Mouse (Mus musculus) thymus, postnatal 0 days (tissue): ENCODE results near the gene 0610009B22Rik. TPM values are rescaled to one million over a fixed set of nuclear protein-coding genes. Genes with fewer than 3 reads are reported as not detected.

Experiments used
- DNase-seq: peaks from one replicate; pipeline ENCODE4 v3.0.0-alpha.2; 2015; ENCODE audit warnings: low spot score
- polyA plus RNA-seq: library from polyadenylated mRNA; unstranded; fragments of >200 nt; fragmentation: Nextera tagmentation; extraction: Ambion mirVana; gene quantifications from 2 replicates; pipeline ENCODE4 v1.2.1, GENCODE M21; 2015

Gene 0610009B22Rik
- polyA plus RNA-seq, 1 experiment from 2014 or later = 77.3 TPM

DNA sequence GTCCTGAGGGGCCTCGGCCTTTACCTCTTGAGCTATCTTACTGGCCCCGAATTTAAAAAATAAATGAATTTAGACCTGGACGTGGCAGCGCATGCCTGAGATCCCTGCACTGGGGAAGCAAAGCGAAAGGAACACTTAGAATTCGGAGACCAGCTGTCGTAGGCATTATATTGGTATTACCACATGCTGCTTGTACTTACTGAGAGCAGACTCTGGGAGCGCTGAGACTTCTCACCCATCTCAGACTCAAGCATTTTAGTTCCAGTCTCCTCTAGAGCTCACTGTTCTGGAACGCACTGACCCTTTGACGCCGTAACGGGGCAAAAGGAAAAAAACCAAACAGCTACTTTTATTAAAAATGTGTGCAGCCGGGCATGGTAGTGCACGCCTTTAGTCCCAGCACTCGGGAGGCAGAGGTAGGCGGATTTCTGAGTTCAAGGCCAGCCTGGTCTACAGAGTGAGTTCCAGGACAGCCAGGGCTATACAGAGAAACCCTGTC is 26.8 kb downstream of the 0610009B22Rik start:
- DNase-seq = no peak

DNA sequence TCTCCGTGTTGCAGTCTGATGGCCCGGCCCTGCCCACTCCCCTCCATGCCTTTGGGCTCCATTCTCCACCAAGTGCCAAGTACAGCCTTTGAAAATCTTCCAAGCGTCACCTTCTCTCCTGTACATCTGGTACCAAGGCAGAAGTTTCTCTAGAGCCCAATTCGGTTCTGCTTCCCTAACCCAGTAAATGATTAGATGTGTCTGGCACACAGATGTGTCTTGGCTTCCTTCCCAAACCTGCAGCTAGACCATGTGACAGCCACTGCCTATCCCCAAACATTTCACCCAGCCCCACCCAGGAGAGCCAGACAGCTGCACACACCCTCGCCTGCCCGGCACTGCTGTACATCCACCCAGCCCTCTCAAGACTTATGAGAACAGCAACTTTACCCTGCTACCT is 30.0 kb downstream of the 0610009B22Rik start:
- peak; percentile 21 for DNase-seq

DNA sequence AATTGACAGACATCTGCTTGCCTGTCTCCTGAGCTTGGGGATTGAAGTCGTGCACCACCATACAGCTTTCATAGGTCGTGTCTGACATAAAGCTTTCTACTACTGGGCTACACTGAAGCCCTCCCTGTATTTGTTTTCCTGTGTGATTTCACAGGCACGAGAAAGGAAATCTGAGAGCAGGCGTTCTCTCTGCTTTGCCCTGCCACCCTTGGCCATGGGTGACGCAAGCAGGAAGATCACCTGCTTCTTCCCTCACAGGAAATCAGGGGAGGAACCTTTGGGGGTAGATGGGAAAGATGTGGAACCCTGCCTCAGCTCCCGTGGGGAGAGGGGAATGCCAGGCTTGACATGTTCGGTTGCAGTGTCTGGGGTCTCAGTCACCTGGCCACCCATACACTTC is 30.4 kb downstream of the 0610009B22Rik start:
- no peak for DNase-seq

DNA sequence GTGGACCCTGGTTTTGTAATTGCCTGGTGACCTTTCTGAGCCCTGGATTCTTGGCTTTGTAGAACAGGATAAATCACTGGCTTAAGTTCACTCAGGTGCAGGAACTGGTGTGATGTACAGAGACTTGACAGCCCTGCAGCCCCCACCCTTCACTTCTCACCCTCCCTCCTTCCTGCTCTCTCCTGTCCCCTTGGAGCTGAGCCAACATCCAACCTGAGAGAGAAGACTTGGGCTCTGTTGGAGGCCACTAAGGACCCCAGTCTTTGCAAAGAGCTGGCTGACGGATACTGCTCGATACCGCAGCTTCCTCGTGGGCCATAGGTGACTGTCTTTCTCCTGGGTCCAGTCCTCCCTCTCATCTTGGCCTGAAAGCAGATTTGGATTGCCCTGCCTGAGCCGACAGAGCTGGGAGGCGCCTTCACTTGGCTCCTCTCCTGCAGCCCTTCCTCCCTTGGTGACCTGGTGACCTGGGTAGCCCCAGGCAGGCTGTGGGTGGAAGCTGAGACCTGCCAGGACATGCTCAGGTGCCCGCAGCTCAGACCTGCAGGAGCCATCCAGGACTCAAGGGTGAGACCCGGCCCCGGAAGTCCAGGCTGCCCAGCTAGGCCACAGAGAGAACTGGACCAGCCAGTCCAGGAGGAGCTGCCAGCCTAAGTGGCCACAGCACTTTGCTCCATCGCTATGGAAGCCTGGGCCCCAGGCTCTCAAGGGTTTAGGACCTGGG is 31.7 kb downstream of the 0610009B22Rik start:
- DNase-seq = no peak

DNA sequence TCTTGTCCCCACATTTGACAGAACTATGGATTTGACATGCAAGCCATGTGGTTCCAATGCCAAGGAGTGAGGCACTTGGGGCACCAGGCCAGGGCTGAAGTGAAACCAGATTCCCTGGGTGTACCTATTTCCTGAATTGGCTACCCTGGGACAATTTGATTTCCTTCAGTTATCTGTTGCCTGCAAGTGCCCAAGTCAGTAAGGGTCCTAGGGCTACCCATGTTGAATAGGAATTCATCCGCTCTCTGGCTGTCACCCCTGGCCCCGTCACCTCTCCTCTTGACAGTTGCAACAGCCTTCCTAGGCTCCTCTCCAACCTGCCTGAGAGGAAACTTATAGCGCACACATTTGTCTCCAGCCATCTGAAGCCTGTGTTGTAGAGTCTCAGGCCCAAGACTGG is 33.8 kb downstream of the 0610009B22Rik start:
- DNase-seq = no peak

DNA sequence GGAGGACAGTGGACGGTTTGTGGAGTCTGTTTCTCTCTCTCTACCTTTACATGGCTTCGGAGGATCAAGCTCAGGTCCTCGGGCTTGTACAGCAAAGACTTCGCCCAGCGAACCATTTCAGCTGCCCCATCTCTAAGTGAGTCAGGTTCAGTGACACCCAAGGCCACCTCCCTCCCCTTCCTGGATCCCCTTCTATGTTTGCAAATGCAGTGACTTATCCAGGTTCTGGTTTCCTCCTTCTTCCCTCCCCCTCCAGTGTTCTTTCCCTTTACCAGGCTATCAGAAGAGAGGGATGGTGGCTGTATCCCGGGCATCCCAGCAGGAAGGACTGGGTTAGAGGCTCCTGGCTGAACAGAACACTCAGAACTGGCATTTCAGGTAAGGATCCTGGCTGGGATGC is 34.9 kb downstream of the 0610009B22Rik start:
- DNase-seq = no peak

DNA sequence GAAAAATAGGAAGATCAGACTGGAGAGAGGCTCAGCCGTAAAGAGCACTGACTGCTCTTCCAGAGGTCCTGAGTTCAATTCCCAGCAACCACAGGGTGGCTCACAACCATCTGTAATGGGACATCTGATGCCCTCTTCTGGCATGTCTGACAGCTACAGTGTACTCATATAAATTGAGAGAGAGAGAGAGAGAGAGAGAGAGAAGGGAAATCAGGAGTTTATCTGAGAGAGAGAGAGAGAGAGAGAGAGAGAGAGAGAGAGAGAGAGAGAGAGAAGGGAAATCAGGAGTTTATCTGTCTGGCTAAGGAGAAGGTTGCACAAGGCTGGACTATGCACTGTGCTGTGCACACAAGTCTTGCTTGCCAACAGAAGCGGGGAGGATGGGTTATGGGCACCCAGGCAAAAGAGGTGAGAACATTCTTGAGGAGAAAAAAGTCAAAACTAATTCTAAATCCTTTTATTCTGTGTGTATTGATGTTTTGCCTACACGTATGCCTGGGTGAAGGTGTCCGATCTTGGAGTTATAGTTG is 35.7 kb downstream of the 0610009B22Rik start:
- no peak for DNase-seq

DNA sequence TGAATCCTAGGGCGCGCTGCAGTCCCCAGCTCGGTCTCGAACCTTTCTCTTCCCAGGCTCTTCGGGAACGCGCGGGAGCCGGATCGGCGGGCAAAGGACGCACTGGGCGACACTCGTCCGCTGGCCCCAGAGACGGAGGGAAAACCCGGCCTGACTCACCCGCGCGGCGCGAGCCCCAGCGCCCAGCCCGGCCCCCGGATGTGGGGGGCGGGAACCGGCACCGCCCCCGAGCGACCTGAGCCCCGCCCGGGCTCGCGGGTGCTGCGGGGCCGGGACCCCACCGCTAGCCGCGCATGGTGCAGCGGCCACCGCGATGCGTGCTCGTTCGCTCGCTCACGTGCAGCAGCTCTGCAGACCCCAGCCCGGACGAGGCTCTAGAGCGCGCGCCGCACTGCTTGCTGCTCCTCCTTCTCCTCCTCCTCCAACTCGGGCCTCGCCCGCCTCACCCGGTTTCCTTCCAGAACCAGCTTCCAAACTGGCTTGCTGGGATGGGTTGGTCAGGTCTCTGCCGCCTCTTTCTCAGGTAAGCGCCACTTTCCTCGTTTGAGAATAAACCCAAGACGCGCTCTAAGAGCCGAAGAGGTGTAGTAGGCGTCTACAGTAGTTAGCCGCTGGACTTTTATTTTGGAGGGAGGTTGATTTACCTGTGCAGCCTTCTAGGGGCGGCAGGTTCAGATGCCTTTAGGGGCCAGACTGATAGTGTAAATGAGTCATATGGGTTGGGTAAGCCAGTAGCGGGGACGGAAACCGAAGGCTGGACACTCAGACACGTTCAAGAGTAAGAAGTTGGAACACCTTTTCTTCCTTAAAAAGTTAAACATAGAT is 37.8 kb downstream of the 0610009B22Rik start, which contains the start of the genes N4bp3 and D930048N14Rik:
Gene N4bp3 (minus strand): TSS at position 152 of the 825 bp plus-strand sequence.
Gene D930048N14Rik (plus strand): TSS at position 264 of the 825 bp plus-strand sequence.
- peak; percentile 79 for DNase-seq

DNA sequence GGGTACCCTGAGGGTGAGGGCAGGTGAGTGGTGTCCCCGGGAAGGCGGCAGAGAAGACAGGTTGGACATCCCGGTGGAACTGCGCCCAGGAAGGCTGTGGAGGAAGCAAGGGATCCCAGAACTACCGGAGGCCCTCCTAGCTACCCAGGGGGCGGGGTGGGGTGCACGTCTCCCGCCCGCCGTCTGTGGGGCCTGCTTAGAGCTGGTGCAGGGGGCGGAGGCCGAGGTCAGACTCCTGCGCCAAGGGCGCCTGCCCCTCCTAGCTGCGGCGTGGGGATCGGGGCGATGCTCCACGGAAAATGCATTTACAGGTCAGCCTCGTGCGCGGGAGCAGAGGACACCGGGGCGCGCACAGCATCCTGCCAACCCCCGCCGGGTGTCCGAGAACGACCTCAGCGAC is 38.4 kb downstream of the 0610009B22Rik start:
- DNase-seq = peak; percentile 34

DNA sequence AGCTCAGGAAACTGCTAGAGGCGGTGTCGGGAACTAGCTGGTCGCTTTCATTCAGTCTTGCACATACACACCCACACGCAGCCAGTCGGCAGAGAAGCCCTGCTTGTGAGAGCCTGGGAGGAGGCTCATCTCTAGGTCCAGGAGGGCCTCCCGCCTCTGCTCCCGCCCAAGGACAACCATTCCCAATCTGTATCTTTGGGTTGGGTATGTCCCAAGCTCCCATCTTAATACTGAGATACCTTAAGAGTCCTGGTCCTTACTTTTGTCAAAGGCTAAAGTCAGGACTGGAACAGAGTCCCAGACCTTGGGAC is 38.8 kb downstream of the 0610009B22Rik start:
- DNase-seq = peak; percentile 48

DNA sequence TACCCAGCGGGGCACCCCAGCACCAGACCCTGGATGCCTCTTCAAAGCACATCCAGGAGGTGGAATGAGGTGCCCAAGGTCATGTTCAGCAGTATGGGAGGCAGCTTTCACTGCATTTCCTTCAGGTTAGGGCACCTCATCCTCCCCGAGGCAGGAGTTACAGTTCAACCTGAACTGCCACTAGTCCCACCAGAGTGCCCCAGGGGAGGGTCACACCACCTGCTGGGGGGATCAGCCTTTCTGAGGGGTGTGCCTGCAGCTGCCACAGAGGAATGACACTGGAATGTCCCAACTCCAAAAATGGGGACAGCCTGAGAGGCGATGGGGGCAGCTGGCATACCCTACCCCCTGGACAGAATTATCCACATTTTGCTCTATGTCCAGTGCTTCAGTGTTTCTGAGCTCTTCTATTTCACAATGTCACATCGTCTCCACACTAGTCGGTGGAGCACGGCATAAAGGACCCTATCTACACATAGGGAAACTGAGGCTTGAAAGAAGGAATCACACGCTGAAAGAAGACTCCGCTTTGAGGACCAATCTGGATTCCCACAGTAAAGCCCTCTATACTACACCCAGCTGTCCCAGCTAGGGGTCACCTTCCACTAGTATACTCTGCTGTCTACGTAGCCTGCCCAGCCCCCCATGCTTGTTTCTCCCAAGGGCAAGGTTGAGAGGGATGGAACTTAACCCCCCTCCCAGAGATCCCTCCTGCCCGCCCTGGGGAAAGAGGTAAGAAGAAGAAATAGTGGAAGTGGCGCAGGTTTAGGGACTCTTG is 39.4 kb downstream of the 0610009B22Rik start:
- DNase-seq = no peak

DNA sequence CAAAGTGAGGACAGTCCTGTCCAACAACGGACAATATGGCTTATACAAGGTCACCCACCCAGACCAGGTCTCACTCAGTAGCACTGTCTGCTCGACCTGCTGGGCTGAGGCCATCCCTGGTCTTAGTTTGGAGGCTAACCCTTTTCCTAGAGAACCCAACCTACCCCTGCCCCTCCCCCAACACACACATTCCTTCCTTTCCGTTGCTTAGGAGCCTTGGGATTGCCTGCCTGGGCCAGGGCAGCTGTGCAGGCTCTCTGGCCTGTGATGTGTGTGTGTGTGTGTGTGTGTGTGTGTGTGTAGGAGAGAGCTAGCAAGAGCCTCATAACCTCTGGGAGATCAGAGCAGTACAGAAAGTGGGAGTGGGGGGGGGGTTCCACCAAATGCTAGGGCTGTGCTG is 40.1 kb downstream of the 0610009B22Rik start:
- no peak for DNase-seq

DNA sequence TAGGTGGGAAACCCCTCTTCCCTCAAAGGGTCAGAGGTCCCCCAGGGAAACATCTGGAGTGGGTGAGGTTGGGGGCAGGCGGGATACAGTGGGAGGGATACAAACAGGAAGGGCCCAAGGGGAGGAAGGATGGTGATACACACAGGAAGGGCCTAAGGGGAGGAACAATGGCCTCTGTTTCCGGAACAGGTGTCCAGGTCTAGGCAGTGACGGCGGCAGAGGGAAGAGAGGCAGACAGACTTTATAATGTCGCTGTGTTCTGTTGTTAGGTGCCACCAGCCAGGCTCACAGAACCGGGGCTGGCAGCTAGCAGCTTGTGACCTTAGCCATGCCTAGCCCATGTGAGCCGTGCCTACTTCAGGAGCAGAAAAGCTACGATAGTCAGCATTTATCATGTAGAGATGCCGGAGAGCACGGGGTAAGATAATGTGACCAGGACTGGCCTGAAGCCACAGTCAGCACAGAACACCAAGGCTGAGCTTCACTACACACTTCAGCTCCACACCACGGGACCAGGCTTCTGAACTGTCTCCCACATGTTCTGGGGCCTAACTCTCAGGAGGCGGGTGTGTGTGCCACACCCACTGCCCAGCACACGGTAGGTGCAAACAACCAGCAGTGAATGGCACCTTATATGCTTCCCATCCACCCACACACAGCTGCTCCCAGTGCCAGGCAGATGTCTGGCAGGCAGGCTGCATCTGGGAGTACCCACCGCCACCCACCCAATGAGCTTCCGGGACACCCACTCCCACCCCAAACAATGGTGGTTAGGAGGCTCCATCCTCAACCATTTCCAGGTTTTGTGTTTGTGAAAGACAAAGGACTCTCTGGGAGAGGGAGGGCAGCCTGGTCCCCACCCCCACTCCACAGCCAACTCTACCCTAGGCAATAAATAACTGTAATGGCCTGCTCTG is 41.7 kb downstream of the 0610009B22Rik start:
- DNase-seq = peak; percentile 52

DNA sequence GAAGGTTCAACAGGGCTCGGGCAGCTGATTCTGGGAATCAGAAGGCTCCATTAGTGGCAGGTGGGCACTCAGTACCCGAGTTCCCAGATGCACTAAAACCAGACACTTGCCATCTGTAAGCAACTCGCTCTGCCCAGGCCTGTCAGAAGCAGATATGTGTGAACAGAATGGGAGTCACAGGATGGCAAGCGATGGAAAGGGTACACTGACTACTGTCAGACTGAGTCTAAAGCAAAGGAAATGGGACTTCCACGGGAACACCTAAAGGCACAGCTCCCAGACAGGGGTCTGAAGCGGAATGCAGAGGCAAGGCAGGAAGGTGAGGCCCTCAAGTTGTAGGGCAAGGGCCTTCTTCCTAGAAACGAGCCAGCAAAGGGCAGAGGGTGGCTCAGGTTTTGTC is 42.4 kb downstream of the 0610009B22Rik start:
- no peak for DNase-seq

DNA sequence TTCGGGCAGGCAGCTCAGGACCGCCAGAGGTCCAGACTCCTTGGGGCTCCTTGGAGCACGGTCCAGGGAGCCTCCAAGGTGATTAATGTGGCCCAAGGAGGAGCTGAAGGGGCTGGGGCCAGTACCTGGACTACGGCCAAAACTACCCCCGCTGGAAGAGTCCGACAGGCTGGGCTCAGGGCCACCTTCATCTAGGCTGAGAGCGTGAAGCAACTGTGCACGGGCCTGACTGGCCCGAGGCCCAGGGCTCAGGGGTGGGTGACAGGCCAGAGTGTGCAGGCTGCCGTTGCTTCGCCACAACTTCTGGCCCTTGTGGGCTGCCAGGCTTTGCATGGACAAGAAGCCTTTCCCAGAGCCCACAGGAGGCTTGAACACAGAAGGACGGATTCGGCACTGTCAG is 43.4 kb downstream of the 0610009B22Rik start:
- DNase-seq = no peak

DNA sequence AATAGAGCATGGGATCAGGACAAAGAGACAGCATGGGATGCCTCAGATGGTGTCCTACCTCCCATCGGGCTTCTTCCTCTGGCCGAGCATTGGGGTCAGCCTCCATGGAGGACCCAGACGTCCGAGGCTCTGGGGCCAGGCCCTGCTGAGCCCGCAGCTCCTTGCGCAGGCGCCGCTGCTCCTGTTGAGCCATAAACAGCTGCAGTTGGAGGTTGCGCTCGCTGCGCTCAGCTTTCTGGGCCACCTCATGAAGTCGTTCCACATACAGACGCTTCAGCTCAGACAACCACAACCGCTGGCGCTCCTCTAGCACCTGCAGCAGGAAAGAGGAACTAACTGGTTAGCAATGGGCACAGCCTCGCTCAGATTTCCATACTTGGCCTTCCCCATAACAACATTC is 44.5 kb downstream of the 0610009B22Rik start:
- peak; percentile 94 for DNase-seq

DNA sequence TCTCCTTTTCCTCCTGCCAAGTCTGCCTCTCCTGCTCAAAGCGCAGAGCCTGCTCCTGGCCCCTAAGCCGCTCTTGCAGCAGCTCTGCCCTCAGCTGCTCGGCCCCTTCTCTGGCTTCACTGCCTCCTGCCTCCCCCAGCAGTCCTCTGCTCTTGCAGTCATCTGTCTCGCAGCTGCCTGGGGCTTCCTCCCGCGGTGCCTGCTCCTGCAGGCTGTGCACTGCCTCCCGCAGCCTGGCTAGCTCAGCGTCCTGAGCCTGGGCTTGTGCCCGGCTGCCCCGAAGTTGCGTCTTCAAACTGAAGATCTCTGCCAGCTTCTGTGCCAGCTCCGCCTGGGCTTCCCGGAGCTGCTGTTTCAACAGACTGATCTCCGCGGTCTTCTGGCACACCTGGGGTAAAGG is 44.9 kb downstream of the 0610009B22Rik start:
- peak; percentile 76 for DNase-seq

DNA sequence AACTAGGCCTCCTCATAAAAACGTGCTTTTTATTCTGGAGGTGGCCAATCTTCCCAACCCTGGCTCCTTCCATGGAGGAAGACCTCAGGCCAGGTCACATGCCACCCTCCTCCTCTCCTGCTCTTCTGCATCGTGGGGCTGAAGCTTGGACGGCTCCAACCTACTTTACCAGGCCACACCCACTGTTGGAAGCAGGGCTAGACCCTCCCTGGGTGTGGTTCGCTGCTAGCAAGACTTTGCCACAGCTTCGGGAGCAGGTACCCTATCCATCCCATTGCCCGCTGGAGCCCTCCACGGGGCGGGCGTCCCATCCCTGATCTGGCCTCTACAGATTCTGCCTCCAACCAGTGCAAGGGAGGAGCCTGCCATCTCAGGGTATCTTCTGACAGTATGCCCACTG is 45.5 kb downstream of the 0610009B22Rik start:
- DNase-seq = no peak

DNA sequence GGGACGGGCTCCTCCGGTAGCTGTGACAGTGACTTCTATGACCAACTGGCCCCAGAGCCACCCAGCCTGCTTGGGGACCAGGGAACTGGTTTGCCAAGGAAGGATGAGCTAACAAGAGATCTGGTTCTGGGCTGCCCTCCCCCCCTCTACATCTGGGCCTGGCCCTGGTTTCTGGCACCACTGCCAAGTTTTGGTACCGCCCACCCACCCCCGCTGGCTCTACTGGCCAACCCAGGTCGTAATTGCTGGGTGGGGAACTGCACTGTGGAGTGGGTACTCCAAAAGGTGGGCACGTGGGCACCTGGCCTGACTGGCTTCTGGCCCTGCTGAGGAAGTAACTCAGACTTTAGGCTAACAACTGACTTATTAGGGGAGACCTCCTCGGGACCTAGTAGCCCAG is 47.9 kb downstream of the 0610009B22Rik start:
- DNase-seq = no peak

DNA sequence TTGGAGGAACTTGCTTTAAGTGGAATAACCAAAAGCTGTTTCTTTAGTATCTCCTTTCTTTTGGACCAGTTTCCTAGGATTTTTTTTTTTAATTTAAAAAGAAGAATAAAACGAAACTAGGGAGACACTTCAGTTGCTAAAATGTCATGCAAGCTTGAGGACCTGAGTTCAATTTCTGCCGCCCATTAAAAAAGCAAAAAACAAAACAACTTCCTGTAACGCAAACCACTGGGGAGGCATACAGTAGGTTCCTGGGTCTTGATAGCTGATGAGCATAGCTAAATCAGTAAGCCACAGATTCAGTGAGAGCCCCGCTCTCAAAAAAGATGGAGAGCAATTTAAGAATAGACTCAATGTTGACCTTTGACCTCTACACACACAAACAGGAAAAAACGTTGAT is 50.2 kb downstream of the 0610009B22Rik start:
- DNase-seq = no peak
